Mouse (Mus musculus) ES-Bruce4 (cell line): ENCODE data around the gene Arhgap23. TPM values are rescaled to one million over a fixed set of nuclear protein-coding genes. Genes with fewer than 3 reads are reported as not detected.
A peak's percentile ranks its signal among the peaks of the same experiment; 100 is the strongest.

ENCODE experiments used
- H3K27ac ChIP-seq: 2 replicates; pipeline ENCODE4 v1.5.1; 2012; ENCODE audit warnings: low read length, inconsistent platforms; ENCODE audit not compliant: insufficient read depth
- H3K27me3 ChIP-seq: 2 replicates; pipeline ENCODE4 v1.6.1; 2012; ENCODE audit warnings: mild to moderate bottlenecking, low read length, inconsistent platforms; ENCODE audit not compliant: control insufficient read depth, poor library complexity, insufficient read depth, severe bottlenecking
- H3K36me3 ChIP-seq: 2 replicates; pipeline ENCODE4 v1.6.1; 2012; ENCODE audit warnings: inconsistent platforms, mild to moderate bottlenecking, low read length, moderate library complexity; ENCODE audit not compliant: control insufficient read depth, poor library complexity, insufficient read depth, severe bottlenecking
- H3K4me1 ChIP-seq: one replicate; pipeline ENCODE4 v1.8.1; 2011; ENCODE audit warnings: low read length; ENCODE audit not compliant: control insufficient read depth, insufficient read depth
- H3K4me3 ChIP-seq: 2 replicates; pipeline ENCODE4 v1.5.1; 2011; ENCODE audit warnings: low read depth, mild to moderate bottlenecking, low read length
- H3K9ac ChIP-seq: 2 replicates; pipeline ENCODE4 v1.6.1; 2012; ENCODE audit warnings: low read depth, mild to moderate bottlenecking, inconsistent platforms; ENCODE audit not compliant: poor library complexity, severe bottlenecking
- H3K9me3 ChIP-seq: replicated peaks from 2 replicates; pipeline ENCODE4 v1.6.1; 2012; ENCODE audit warnings: mild to moderate bottlenecking, low read length, inconsistent platforms; ENCODE audit not compliant: control insufficient read depth, poor library complexity, insufficient read depth, severe bottlenecking
- CTCF ChIP-seq: IDR thresholded peaks from one replicate; pipeline ENCODE4 v1.8.1; 2011; ENCODE audit warnings: low read depth, low read length
- EP300 ChIP-seq: IDR thresholded peaks from 2 replicates; pipeline ENCODE4 v1.6.1; 2011; ENCODE audit warnings: low read depth, low read length; ENCODE audit not compliant: insufficient read depth
- POLR2A ChIP-seq: IDR thresholded peaks from one replicate; pipeline ENCODE4 v1.8.1; 2011; ENCODE audit warnings: low read length; ENCODE audit not compliant: insufficient read depth
- polyA plus RNA-seq: library from polyadenylated mRNA; stranded (reverse); fragments of >200 nt; gene quantifications from 2 replicates; pipeline ENCODE4 v1.2.4, GENCODE M21; 2011; ENCODE audit warnings: low read depth; ENCODE audit not compliant: missing spikeins, insufficient read depth, insufficient read length

Arhgap23 gene
- polyA plus RNA-seq, 1 experiment, result 30.3 TPM

GRCm38 (mm10) chr11:97380036-97380435 is 35.3 kb upstream of the Arhgap23 start:
- no peak overlapping the region for H3K4me3 ChIP-seq
- H3K36me3 ChIP-seq, result peaks cover 15% of the 10 kb centered on the region; the same call in 1 of the 2 replicates
- H3K27me3 ChIP-seq, result no peaks in the 10 kb centered on the region
- TF ChIP-seq POLR2A, result no peak
- TF ChIP-seq CTCF, result no peak
- no peak for TF ChIP-seq EP300
- no peaks in the 10 kb centered on the region for H3K9me3 ChIP-seq
- no peak overlapping the region for H3K9ac ChIP-seq
- H3K27ac ChIP-seq, result no peak overlapping the region
- H3K4me1 ChIP-seq, result no peaks in the 10 kb centered on the region

- H3K4me1 ChIP-seq, result no peaks in the 10 kb centered on the region
- H3K27ac ChIP-seq, result no peak overlapping the region
- H3K36me3 ChIP-seq, result peaks cover 17% of the 10 kb centered on the region; the same call in 1 of the 2 replicates
- H3K9ac ChIP-seq, result no peak overlapping the region
- no peak overlapping the region for H3K4me3 ChIP-seq
- no peaks in the 10 kb centered on the region for H3K27me3 ChIP-seq
- no peak for TF ChIP-seq CTCF
- TF ChIP-seq EP300, result no peak
- H3K9me3 ChIP-seq, result no peaks in the 10 kb centered on the region
Measured at GRCm38 (mm10) chr11:97383017-97383416, 32.3 kb upstream of the Arhgap23 start.

GRCm38 (mm10) chr11:97383764-97384163 is 31.6 kb upstream of the Arhgap23 start:
- Histone ChIP-seq H3K27ac (no peak overlapping the region), H3K9ac (no peak overlapping the region), H3K4me3 (no peak overlapping the region), H3K9me3 (no peaks in the 10 kb centered on the region), H3K27me3 (no peaks in the 10 kb centered on the region), H3K4me1 (no peaks in the 10 kb centered on the region), H3K36me3 (peaks cover 12% of the 10 kb centered on the region; the same call in 1 of the 2 replicates)
- TF ChIP-seq POLR2A (no peak), EP300 (no peak), CTCF (no peak)

- TF ChIP-seq EP300, result no peak
- no peak for TF ChIP-seq CTCF
- TF ChIP-seq POLR2A, result no peak
- Histone ChIP-seq H3K36me3 (peaks cover 24% of the 10 kb centered on the region), H3K4me3 (no peak overlapping the region), H3K9me3 (no peaks in the 10 kb centered on the region), H3K27me3 (no peaks in the 10 kb centered on the region), H3K4me1 (no peaks in the 10 kb centered on the region), H3K9ac (no peak overlapping the region), H3K27ac (no peak overlapping the region)
Measured at GRCm38 (mm10) chr11:97387811-97388210, 27.5 kb upstream of the Arhgap23 start.

GRCm38 (mm10) chr11:97389127-97389526 is 26.2 kb upstream of the Arhgap23 start:
- Histone ChIP-seq H3K27ac (no peak overlapping the region), H3K4me3 (no peak overlapping the region), H3K4me1 (peaks cover 4% of the 10 kb centered on the region), H3K36me3 (peaks cover 17% of the 10 kb centered on the region), H3K9me3 (no peaks in the 10 kb centered on the region), H3K9ac (no peak overlapping the region), H3K27me3 (no peaks in the 10 kb centered on the region)
- TF ChIP-seq EP300 (no peak), POLR2A (no peak), CTCF (no peak)

GRCm38 (mm10) chr11:97393658-97394057 is 21.7 kb upstream of the Arhgap23 start:
- Histone ChIP-seq H3K36me3 (peaks cover 13% of the 10 kb centered on the region), H3K4me3 (no peak overlapping the region), H3K27ac (peak overlapping the region; percentile 59; the same call in 1 of the 2 replicates), H3K9ac (no peak overlapping the region), H3K9me3 (no peaks in the 10 kb centered on the region), H3K27me3 (no peaks in the 10 kb centered on the region), H3K4me1 (peaks cover 4% of the 10 kb centered on the region)
- TF ChIP-seq EP300, result peak; percentile 72; the same call in 1 of the 2 replicates
- no peak for TF ChIP-seq POLR2A
- TF ChIP-seq CTCF, result no peak
